Mouse (Mus musculus): ENCODE results near the gene Pkp4. TPM values are rescaled to one million over a fixed set of nuclear protein-coding genes. Genes with fewer than 3 reads are reported as not detected.

Gene Pkp4
- polyA plus RNA-seq, 1 experiment from 2014 or later = 17.7 TPM

DNA sequence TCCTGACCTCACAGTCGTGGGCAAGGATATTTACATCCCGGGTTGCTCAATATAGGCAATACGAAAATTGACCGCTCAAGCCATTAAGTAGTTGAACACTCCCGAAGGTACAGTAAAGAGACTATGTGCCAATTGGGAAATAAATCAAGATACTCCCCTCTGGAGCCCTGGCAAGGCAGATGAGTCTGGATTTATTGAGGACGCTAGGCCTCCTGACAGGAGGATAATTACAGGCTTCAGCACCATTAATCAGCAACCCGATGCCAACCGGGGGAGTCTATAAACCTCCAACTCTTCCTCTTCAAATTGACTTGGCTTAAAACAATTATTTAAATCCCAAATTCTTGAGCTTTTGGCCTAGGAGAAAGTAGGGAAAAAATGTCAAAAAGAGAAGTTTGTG, 243.4 kb downstream of the Pkp4 start:
- no peaks in the 10 kb centered on the region for H3K27me3 ChIP-seq (replicated peaks; ENCODE audit: control insufficient read depth, insufficient read depth, low read length)
- H3K4me1 ChIP-seq (replicated peaks; ENCODE audit: control insufficient read depth, insufficient read depth, low read length) = no peaks in the 10 kb centered on the region
- no peaks in the 10 kb centered on the region for H3K9me3 ChIP-seq (ENCODE audit: control insufficient read depth, low read length)
- ATAC-seq (replicated peaks; ENCODE audit: low FRiP score) = no peak
- no peak overlapping the region for H3K4me2 ChIP-seq
- no peaks in the 10 kb centered on the region for H3K36me3 ChIP-seq (ENCODE audit: control insufficient read depth, insufficient read depth, low read length)
- no peak overlapping the region for H3K9ac ChIP-seq (ENCODE audit: low read depth, low read length)
- no peak for DNase-seq (ENCODE audit: low spot score)
- H3K4me3 ChIP-seq (ENCODE audit: low read depth, low read length) = no peak overlapping the region
- WGBS = 83% methylated on average over 8 of the region's 8 CpGs
- no peak overlapping the region for H3K27ac ChIP-seq (ENCODE audit: low read depth, low read length)

Other genes starting within 250 kb of the Pkp4 start
- gene Ccdc148, start 167 bp upstream of the Pkp4 start, polyA plus RNA-seq (2014; fragmentation: Nextera tagmentation; extraction: Ambion mirVana) = 0.13 and 0.32 TPM in 2 replicates